In genomic region chr19:29049401-29050075, GRCm38 (mm10) we compare ENCODE assay signal across 28 mouse cellular contexts. TPM values are rescaled to one million over a fixed set of nuclear protein-coding genes. Genes with fewer than 3 reads are reported as not detected.
A peak's percentile ranks its signal among the peaks of the same experiment; 100 is the strongest.
DNase-seq lines count a peak whose midpoint lies in the region; ATAC-seq and TF ChIP-seq lines count a peak whose summit lies in the region.
"Had no signal": no experiment of that assay in that cellular context is flagged by ENCODE, and none has a peak within 500 bp of the region (broad histone marks: within the 10 kb centered on the region; RNA-seq: fewer than 3 reads in every experiment).

No protein-coding gene starts in this region.

- H3K27ac ChIP-seq in layer of hippocampus, adult 2 months: no peak overlapping the region
- no peak overlapping the region for H3K27ac ChIP-seq in hindbrain, embryonic 11.5 days (ENCODE audit: low read depth, low read length)
- H3K27ac ChIP-seq: forebrain, embryonic 15.5 days; heart, adult 2 months; hindbrain, embryonic 15.5 days; limb, embryonic 13.5 days; liver, embryonic 15.5 days; midbrain, embryonic 15.5 days had no signal

- H3K9me3 ChIP-seq in hindbrain, embryonic 11.5 days (ENCODE audit: control insufficient read depth, low read length): no peaks in the 10 kb centered on the region
- H3K9me3 ChIP-seq: forebrain, embryonic 15.5 days; heart, embryonic 12.5 days; hindbrain, embryonic 15.5 days; limb, embryonic 13.5 days; liver, embryonic 15.5 days; midbrain, embryonic 15.5 days had no signal

- no peak for ATAC-seq in hindbrain, embryonic 11.5 days (ENCODE audit: low FRiP score)
- ATAC-seq: activated CD4-positive, CD25-positive, alpha-beta regulatory T cell, adult 4 months; forebrain, embryonic 15.5 days; inflammation-experienced regulatory T-cells, adult 6 months; midbrain, embryonic 15.5 days had no signal

- no peak overlapping the region for H3K9ac ChIP-seq in hindbrain, embryonic 11.5 days (ENCODE audit: low read depth, low read length)
- H3K9ac ChIP-seq: forebrain, embryonic 15.5 days; heart, embryonic 12.5 days; hindbrain, embryonic 15.5 days; limb, embryonic 13.5 days; liver, embryonic 15.5 days; midbrain, embryonic 15.5 days had no signal

- peak; percentile 39; the same call in 1 of the 2 replicates for TF ChIP-seq CTCF in layer of hippocampus, adult 2 months (conservative IDR thresholded peaks at IDR 0.05)
- no peak for TF ChIP-seq CTCF in lung, adult 2 months (IDR thresholded peaks at IDR 0.05; ENCODE audit: insufficient read depth, low read length)

- TF ChIP-seq POLR2A in lung, adult 2 months (IDR thresholded peaks at IDR 0.05; ENCODE audit: borderline replicate concordance, extremely low read depth, low read depth, low read length): no peak

- DNase-seq in layer of hippocampus, adult 2 months (ENCODE audit: low spot score in 2 of 2): no peak
- DNase-seq in layer of hippocampus, postnatal 25 days (ENCODE audit: extremely low spot score in 1 of 2, low spot score in 1 of 2): no peak
- peak; percentile 30 for DNase-seq in lung, adult 2 months
- DNase-seq in lung, postnatal 14 days: no peak
- peak; percentile 59 for DNase-seq in adipocyte (ENCODE audit: low spot score)
- peak; percentile 74 for DNase-seq in fat pad, adult 2 months (ENCODE audit: extremely low read depth, low read depth, low spot score)
- no peak for DNase-seq in retina, embryonic 14.5 days (ENCODE audit: low spot score)
- DNase-seq in hindbrain, embryonic 11.5 days (ENCODE audit: low spot score): no peak
- DNase-seq: adrenal gland, postnatal 36 days; B cell, adult 2 months; cerebellum, adult 8-10 months; cerebellum, postnatal 25 days; heart, adult 2 months; heart, postnatal 4 days; kidney, adult 11 months; kidney, postnatal 25 days; right cerebral cortex, adult 18-20 months; spleen, adult 18-20 months had no signal

- H3K27me3 ChIP-seq in hindbrain, embryonic 11.5 days (ENCODE audit: control insufficient read depth, insufficient read depth, low read length): no peaks in the 10 kb centered on the region
- H3K27me3 ChIP-seq: CH12.LX; forebrain, embryonic 15.5 days; heart, embryonic 12.5 days; hindbrain, embryonic 15.5 days; limb, embryonic 13.5 days; liver, embryonic 15.5 days; midbrain, embryonic 15.5 days had no signal

- peaks cover 13% of the 10 kb centered on the region for H3K4me1 ChIP-seq in lung, adult 2 months (ENCODE audit: control insufficient read depth, insufficient read depth, low read length)
- H3K4me1 ChIP-seq in hindbrain, embryonic 11.5 days (replicated peaks; ENCODE audit: control insufficient read depth, insufficient read depth, low read length): no peaks in the 10 kb centered on the region

- no peak overlapping the region for H3K4me3 ChIP-seq in layer of hippocampus, adult 2 months
- no peak overlapping the region for H3K4me3 ChIP-seq in lung, adult 2 months (replicated peaks; ENCODE audit: extremely low read depth, low read depth, low read length)
- no peak overlapping the region for H3K4me3 ChIP-seq in hindbrain, embryonic 11.5 days (ENCODE audit: low read depth, low read length)
- H3K4me3 ChIP-seq: forebrain, embryonic 10.5 days; forebrain, embryonic 15.5 days; heart, adult 2 months; heart, embryonic 12.5 days; hindbrain, embryonic 15.5 days; limb, embryonic 13.5 days; liver, embryonic 15.5 days; midbrain, embryonic 15.5 days had no signal

- H3K4me2 ChIP-seq in hindbrain, embryonic 11.5 days (replicated peaks; ENCODE audit: low read depth, low read length): no peak overlapping the region
- H3K4me2 ChIP-seq: forebrain, embryonic 15.5 days; heart, embryonic 12.5 days; hindbrain, embryonic 15.5 days; limb, embryonic 13.5 days; liver, embryonic 15.5 days; midbrain, embryonic 15.5 days had no signal

- WGBS in lung, adult 2 months: 52% methylated on average over 12 of the region's 12 CpGs
- WGBS in hindbrain, embryonic 11.5 days: 83% methylated on average over 12 of the region's 12 CpGs

- no peaks in the 10 kb centered on the region for H3K36me3 ChIP-seq in hindbrain, embryonic 11.5 days (ENCODE audit: control insufficient read depth, insufficient read depth, low read length)
- H3K36me3 ChIP-seq: forebrain, embryonic 10.5 days; forebrain, embryonic 15.5 days; heart, embryonic 12.5 days; hindbrain, embryonic 15.5 days; limb, embryonic 13.5 days; liver, embryonic 15.5 days; midbrain, embryonic 15.5 days had no signal

RNA-seq across cellular contexts. Expression of gene Ak3, which starts 1.8 kb away (rescaled TPM):
- 10 to 100 TPM; 51.5 to 53.0 TPM for total RNA-seq in layer of hippocampus, adult 2 months (2021)
- total RNA-seq in layer of hippocampus, postnatal 25 days (2021): 10 to 100 TPM; 52.3 to 54.3 TPM
- polyA plus RNA-seq in lung, adult 2 months (2012; rRNA removed): 69.3 and 73.6 TPM in 2 replicates
- 82.4 and 83.5 TPM in 2 replicates for polyA plus RNA-seq in hindbrain, embryonic 11.5 days (2014; fragmentation: Nextera tagmentation; extraction: Ambion mirVana)

RNA-seq across cellular contexts. Expression of gene Rcl1, which starts 51.6 kb away (rescaled TPM):
- total RNA-seq in layer of hippocampus, adult 2 months (2021): 10 to 100 TPM; 19.3 to 22.0 TPM
- total RNA-seq in layer of hippocampus, postnatal 25 days (2021): 10 to 100 TPM; 17.6 to 18.8 TPM
- 12.3 and 14.1 TPM in 2 replicates for polyA plus RNA-seq in lung, adult 2 months (2012; rRNA removed)
- 44.7 and 51.1 TPM in 2 replicates for polyA plus RNA-seq in hindbrain, embryonic 11.5 days (2014; fragmentation: Nextera tagmentation; extraction: Ambion mirVana)

RNA-seq across cellular contexts. Expression of gene Cdc37l1, which starts 59.4 kb away (rescaled TPM):
- total RNA-seq in layer of hippocampus, adult 2 months (2021): 100 to 1,000 TPM; 105 to 114 TPM
- 100 to 1,000 TPM in 1 of 2 experiments, 10 to 100 TPM in 1; 96.4 to 101 TPM for total RNA-seq in layer of hippocampus, postnatal 25 days (2021)
- polyA plus RNA-seq in lung, adult 2 months (2012; rRNA removed): 9.2 and 14.8 TPM in 2 replicates
- 51.5 and 51.7 TPM in 2 replicates for polyA plus RNA-seq in hindbrain, embryonic 11.5 days (2014; fragmentation: Nextera tagmentation; extraction: Ambion mirVana)

Comparison
In these comparisons a context has a peak if more than half of its experiments do, and no peak if none do; other contexts are left out.
1. DNase-seq: peak in lung, adult 2 months (single experiment), adipocyte (single experiment) and fat pad, adult 2 months (single experiment); none in layer of hippocampus, adult 2 months (0 of 2), layer of hippocampus, postnatal 25 days (0 of 2), lung, postnatal 14 days (single experiment), retina, embryonic 14.5 days (single experiment) and hindbrain, embryonic 11.5 days (single experiment).